Mouse (Mus musculus) cerebral cortex, adult 2 months (tissue): ENCODE results near the gene Crmp1.

Experiments used
- whole genome bisulfite sequencing: fragments of 180-500 bp; shearing (Covaris S2); methylation state at CpG from one replicate; pipeline ENCODE4 v1.1.7; 2018; 5-methylcytosine and 5-hydroxymethylcytosine counted together

Crmp1 gene

GRCm38 (mm10) chr5:37296717-37297116 is 55.0 kb downstream of the Crmp1 start:
- 28% methylated on average over 10 of the region's 10 CpGs for WGBS

- WGBS = 20% methylated on average over 7 of the region's 7 CpGs
Observed at GRCm38 (mm10) chr5:37298370-37298769, 56.6 kb downstream of the Crmp1 start.

GRCm38 (mm10) chr5:37310026-37310425 is 68.3 kb downstream of the Crmp1 start:
- 87% methylated on average over 9 of the region's 9 CpGs for WGBS

GRCm38 (mm10) chr5:37312980-37313722 is 71.4 kb downstream of the Crmp1 start:
- WGBS = 95% methylated on average over 12 of the region's 12 CpGs

GRCm38 (mm10) chr5:37318715-37319114 is 77.0 kb downstream of the Crmp1 start:
- WGBS = 93% methylated on average over 6 of the region's 6 CpGs

GRCm38 (mm10) chr5:37320174-37320573 is 78.4 kb downstream of the Crmp1 start:
- 33% methylated on average over 3 of the region's 3 CpGs for WGBS

- 65% methylated on average over 4 of the region's 4 CpGs for WGBS
Observed at GRCm38 (mm10) chr5:37320761-37321160, 79.0 kb downstream of the Crmp1 start.

GRCm38 (mm10) chr5:37326675-37327074 is 84.9 kb downstream of the Crmp1 start:
- 89% methylated on average over 6 of the region's 6 CpGs for WGBS

GRCm38 (mm10) chr5:37330449-37331132 is 88.9 kb downstream of the Crmp1 start:
- WGBS = 84% methylated on average over 8 of the region's 8 CpGs

GRCm38 (mm10) chr5:37331133-37331505 is 89.4 kb downstream of the Crmp1 start:
- 97% methylated on average over 2 of the region's 2 CpGs for WGBS

- 84% methylated on average over 4 of the region's 4 CpGs for WGBS
Observed at GRCm38 (mm10) chr5:37332066-37332465, 90.3 kb downstream of the Crmp1 start.

- 75% methylated on average over 3 of the region's 3 CpGs for WGBS
Observed at GRCm38 (mm10) chr5:37335061-37335460, 93.3 kb downstream of the Crmp1 start.

- 1% methylated on average over 48 of the region's 48 CpGs for WGBS
Observed at GRCm38 (mm10) chr5:37336485-37337105, 94.9 kb downstream of the Crmp1 start, which contains the start of gene Evc. Gene Evc, minus strand, starts transcription at chr5:37336894.

- 81% methylated on average over 3 of the region's 3 CpGs for WGBS
Observed at GRCm38 (mm10) chr5:37337696-37338095, 96.0 kb downstream of the Crmp1 start.

GRCm38 (mm10) chr5:37338288-37338687 is 96.5 kb downstream of the Crmp1 start, which contains the start of gene Evc2:
Gene Evc2, plus strand, starts transcription at chr5:37338499.
- WGBS = under 1% methylated on average over 26 of the region's 27 CpGs
